Mouse (Mus musculus) heart, postnatal 0 days (tissue): ENCODE data around the gene Porcn. TPM values are rescaled to one million over a fixed set of nuclear protein-coding genes. Genes with fewer than 3 reads are reported as not detected.

Source experiments
- ATAC-seq: fragments of 200-750 bp; cut with Nextera tagmentation; 2 replicates; pipeline ENCODE4 v1.8.0; 2017; ENCODE audit warnings: low read depth, moderate number of reproducible peaks, moderate library complexity; ENCODE audit not compliant: insufficient read depth
- DNase-seq: peaks from one replicate; pipeline ENCODE4 v3.0.0-alpha.2; 2016; ENCODE audit warnings: low spot score
- H3K27ac ChIP-seq: fragments of 300-500 bp; sonication (generic); 2 replicates; pipeline ENCODE4 v1.5.1; 2014; ENCODE audit warnings: low read depth, mild to moderate bottlenecking
- H3K27me3 ChIP-seq: fragments of 300-500 bp; sonication (generic); 2 replicates; pipeline ENCODE4 v1.6.1; 2014; ENCODE audit warnings: low read length, mixed read lengths; ENCODE audit not compliant: control insufficient read depth, insufficient read depth
- H3K36me3 ChIP-seq: fragments of 300-500 bp; sonication (generic); replicated peaks from 2 replicates; pipeline ENCODE4 v1.6.1; 2014; ENCODE audit warnings: low read length, mixed read lengths; ENCODE audit not compliant: control insufficient read depth, insufficient read depth
- H3K4me1 ChIP-seq: fragments of 300-500 bp; sonication (generic); 2 replicates; pipeline ENCODE4 v1.6.1; 2014; ENCODE audit warnings: antibody characterized with exemption; ENCODE audit not compliant: control insufficient read depth, insufficient read depth
- H3K4me2 ChIP-seq: fragments of 300-500 bp; sonication (generic); 2 replicates; pipeline ENCODE4 v1.6.1; 2014; ENCODE audit warnings: low read depth, mild to moderate bottlenecking, low read length, moderate library complexity
- H3K4me3 ChIP-seq: fragments of 300-500 bp; sonication (generic); 2 replicates; pipeline ENCODE4 v1.5.1; 2014; ENCODE audit warnings: low read depth, low read length
- H3K9ac ChIP-seq: fragments of 300-500 bp; sonication (generic); replicated peaks from 2 replicates; pipeline ENCODE4 v1.6.1; 2014; ENCODE audit warnings: low read depth, low read length, mixed read lengths
- H3K9me3 ChIP-seq: fragments of 300-500 bp; sonication (generic); replicated peaks from 2 replicates; pipeline ENCODE4 v1.6.1; 2016; ENCODE audit warnings: low read length; ENCODE audit not compliant: control insufficient read depth
- CTCF ChIP-seq: IDR thresholded peaks from 2 replicates; pipeline ENCODE4 v1.5.1; 2016; ENCODE audit warnings: antibody characterized with exemption, control low read depth, low read depth
- EP300 ChIP-seq: IDR thresholded peaks from 2 replicates; pipeline ENCODE4 v1.6.1; 2016; ENCODE audit warnings: antibody characterized with exemption, low read depth
- WGBS: fragments of 180-500 bp; shearing (Covaris S2); extraction: QIAGEN DNeasy Blood & Tissue Kit; methylation state at CpG from one replicate; pipeline ENCODE4 v1.1.7; 2014; 5-methylcytosine and 5-hydroxymethylcytosine counted together
- polyA plus RNA-seq: library from polyadenylated mRNA; unstranded; fragments of >200 nt; fragmentation: Nextera tagmentation; extraction: Ambion mirVana; gene quantifications from 2 replicates; pipeline ENCODE4 v1.2.1, GENCODE M21; 2015
- total RNA-seq: library from RNA; depleted of rRNA; stranded (reverse); fragments of >200 nt; gene quantifications from 2 replicates; pipeline ENCODE4 v1.2.3, GENCODE M21; 2014; ENCODE audit warnings: low replicate concordance

Porcn gene
- total and polyA plus RNA-seq, 2 experiments from 2014 or later = 1.6 to 2.9 TPM

DNA sequence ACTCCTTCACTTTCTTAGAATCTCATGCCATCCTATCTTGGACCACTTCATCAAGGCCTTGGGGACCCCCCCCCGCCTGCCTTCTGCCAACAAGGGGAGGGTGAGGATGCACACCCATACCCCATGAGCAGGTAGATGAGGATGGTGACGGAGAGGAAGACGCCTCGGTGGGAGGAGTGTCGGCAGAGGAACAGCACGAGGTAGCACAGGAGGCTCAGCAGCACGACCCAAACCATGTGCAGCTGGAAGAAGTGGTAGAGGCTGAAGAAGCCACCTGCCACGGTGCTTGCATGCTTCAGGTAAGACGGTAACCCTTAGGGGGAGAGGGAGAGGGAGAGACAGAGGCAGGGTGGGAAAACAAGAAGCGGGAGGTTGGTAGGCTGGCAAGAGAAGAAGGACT, 2.2 kb downstream of the Porcn start:
- H3K4me3 ChIP-seq = no peak overlapping the region
- no peak for ATAC-seq
- no peak overlapping the region for H3K27ac ChIP-seq
- H3K9me3 ChIP-seq = no peaks in the 10 kb centered on the region
- DNase-seq = no peak
- H3K27me3 ChIP-seq = no peaks in the 10 kb centered on the region
- no peak overlapping the region for H3K9ac ChIP-seq
- TF ChIP-seq CTCF (no peak), EP300 (no peak)
- WGBS = 77% methylated on average over 10 of the region's 10 CpGs
- no peaks in the 10 kb centered on the region for H3K36me3 ChIP-seq
- no peak overlapping the region for H3K4me2 ChIP-seq
- no peaks in the 10 kb centered on the region for H3K4me1 ChIP-seq

DNA sequence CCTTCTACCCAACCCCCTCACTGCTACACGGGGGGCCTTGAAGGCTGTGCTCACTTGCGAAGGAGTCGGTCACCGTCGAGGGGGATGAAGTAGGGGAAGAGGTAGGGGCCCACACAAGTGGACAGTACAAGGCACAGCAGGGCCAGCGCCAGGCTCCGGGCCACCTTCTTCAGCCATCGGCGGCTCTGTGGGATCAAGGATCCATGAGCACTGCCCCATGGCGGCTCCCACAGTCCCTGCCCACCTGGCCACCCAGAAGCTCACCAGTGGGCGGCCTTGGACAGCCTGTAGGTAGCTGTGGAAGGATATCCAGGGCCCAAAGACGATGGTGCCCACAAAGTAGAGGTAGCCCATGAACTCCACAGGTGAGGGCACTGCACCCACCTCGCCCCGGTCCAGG, 3.2 kb downstream of the Porcn start:
- H3K9me3 ChIP-seq = no peaks in the 10 kb centered on the region
- H3K27me3 ChIP-seq = no peaks in the 10 kb centered on the region
- no peak overlapping the region for H3K27ac ChIP-seq
- H3K4me2 ChIP-seq = no peak overlapping the region
- H3K9ac ChIP-seq = no peak overlapping the region
- no peak for DNase-seq
- H3K4me1 ChIP-seq = no peaks in the 10 kb centered on the region
- H3K36me3 ChIP-seq = no peaks in the 10 kb centered on the region
- no peak for ATAC-seq
- TF ChIP-seq EP300 (no peak), CTCF (no peak)
- WGBS = 87% methylated on average over 13 of the region's 14 CpGs
- no peak overlapping the region for H3K4me3 ChIP-seq

GRCm38 (mm10) chrX:8193419-8193723, 13.0 kb downstream of the Porcn start, which contains the start of gene Ebp:
Ebp (minus strand) TSS chrX:8193512.
- no peak for TF ChIP-seq EP300
- no peak for TF ChIP-seq CTCF
- Histone ChIP-seq H3K9me3 (no peaks in the 10 kb centered on the region), H3K4me3 (peak within 1 kb of the TSS; percentile 60), H3K27me3 (no peaks in the 10 kb centered on the region), H3K27ac (peak within 1 kb of the TSS; percentile 58), H3K36me3 (no peaks in the 10 kb centered on the region), H3K4me2 (peak within 1 kb of the TSS; percentile 71), H3K4me1 (peaks cover 4% of the 10 kb centered on the region; the same call in 1 of the 2 replicates), H3K9ac (peak within 1 kb of the TSS; percentile 60)
- WGBS = 20% methylated on average over 10 of the region's 10 CpGs
- no peak for DNase-seq
- peak; percentile 43; the same call in 1 of the 2 replicates for ATAC-seq

DNA sequence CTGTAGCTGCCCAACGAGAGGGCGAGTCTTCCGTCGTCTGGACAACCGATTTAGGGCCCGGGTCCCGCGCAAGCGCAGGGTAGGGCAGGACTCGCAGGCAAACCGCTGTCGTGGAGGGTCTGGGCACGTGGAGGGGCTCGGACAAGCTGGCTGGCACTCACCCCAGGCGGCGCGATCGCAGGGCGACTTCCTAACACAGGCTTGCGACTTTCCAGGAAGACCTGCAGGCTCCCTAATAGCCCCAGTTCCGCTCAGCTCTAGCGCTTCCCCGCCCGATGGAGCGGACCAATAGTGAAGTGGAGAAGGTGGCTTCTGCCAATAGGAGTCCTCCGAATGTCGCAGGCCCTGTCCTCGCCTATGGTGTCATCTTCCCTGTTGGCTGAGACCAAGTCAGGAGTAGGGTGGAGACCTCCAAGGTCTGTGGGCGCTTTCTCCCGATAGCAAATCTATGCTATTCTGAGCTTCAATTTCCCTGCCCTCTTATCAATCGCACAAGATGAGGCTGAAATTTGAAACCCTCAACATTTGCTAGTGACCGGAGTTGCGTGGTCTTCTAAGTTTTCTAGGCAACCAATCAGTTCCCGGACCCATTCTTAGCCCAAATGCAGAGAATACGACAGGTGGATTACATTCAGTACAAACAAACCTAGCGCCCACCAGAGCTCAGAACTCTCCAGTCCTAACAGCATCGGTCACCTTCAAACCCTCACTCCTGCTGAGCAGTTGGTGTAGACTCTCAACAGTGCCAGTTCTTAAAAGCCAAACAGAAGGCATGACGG, 13.5 kb downstream of the Porcn start:
- Histone ChIP-seq H3K4me3 (peak overlapping the region; percentile 60), H3K4me1 (peaks cover 4% of the 10 kb centered on the region; the same call in 1 of the 2 replicates), H3K9ac (peak overlapping the region; percentile 60), H3K27ac (peak overlapping the region; percentile 58), H3K9me3 (no peaks in the 10 kb centered on the region), H3K36me3 (no peaks in the 10 kb centered on the region), H3K27me3 (no peaks in the 10 kb centered on the region), H3K4me2 (peak overlapping the region; percentile 71)
- DNase-seq (peak; percentile 75), ATAC-seq (peak; percentile 96)
- TF ChIP-seq CTCF = no peak
- no peak for TF ChIP-seq EP300
- WGBS = 17% methylated on average over 38 of the region's 38 CpGs

- DNase-seq = no peak
- Histone ChIP-seq H3K36me3 (no peaks in the 10 kb centered on the region), H3K27ac (peak overlapping the region; percentile 57), H3K4me3 (peak overlapping the region; percentile 60), H3K4me2 (peak overlapping the region; percentile 71), H3K9ac (peak overlapping the region; percentile 60), H3K9me3 (no peaks in the 10 kb centered on the region), H3K4me1 (peaks cover 4% of the 10 kb centered on the region; the same call in 1 of the 2 replicates), H3K27me3 (no peaks in the 10 kb centered on the region)
- ATAC-seq = no peak
- WGBS = 11% methylated on average over 12 of the region's 13 CpGs
- TF ChIP-seq CTCF (no peak), EP300 (no peak)
Observed at GRCm38 (mm10) chrX:8192126-8192639, 14.1 kb downstream of the Porcn start.
